Mouse (Mus musculus): ENCODE measurements around the gene Praf2. TPM values are rescaled to one million over a fixed set of nuclear protein-coding genes. Genes with fewer than 3 reads are reported as not detected.

Praf2 gene
- total RNA-seq, 4 experiments from 2014 or later, result 93.3 to 107 (median 103) TPM

GRCm38 (mm10) chrX:7778450-7779244 lies 50.4 kb downstream of the Praf2 start:
- no peak for DNase-seq (ENCODE audit: low spot score in 2 of 2)

- DNase-seq (ENCODE audit: low spot score in 2 of 2), result no peak
These were observed 51.1 kb downstream of the Praf2 start for GRCm38 (mm10) chrX:7779294-7779693.

Other genes with a start within 250 kb of the Praf2 start
- gene Foxp3, start 154.8 kb upstream of the Praf2 start, total RNA-seq (2022), result under 1 TPM in 1 of 4 experiments, not detected in 3; 0.18 TPM
- gene Ppp1r3f, start 154.2 kb upstream of the Praf2 start, total RNA-seq (2022), result 10 to 100 TPM; 21.4 to 30.0 (median 22.8) TPM
- 10 to 100 TPM; 25.5 to 31.1 (median 29.7) TPM for gene Ccdc22, start 122.9 kb upstream of the Praf2 start, total RNA-seq (2022)
- under 1 TPM in 3 of 4 experiments, not detected in 1; 0.07 to 0.14 (median 0.11) TPM for gene Cacna1f, start 121.4 kb upstream of the Praf2 start, total RNA-seq (2022)
- 1,000 to 10,000 TPM; 1,778 to 2,065 (median 1,954) TPM for gene Syp, start 90.0 kb upstream of the Praf2 start, total RNA-seq (2022)
- 1 to 10 TPM; 1.7 to 2.9 (median 2.6) TPM for gene Prickle3, start 71.2 kb upstream of the Praf2 start, total RNA-seq (2022)
- gene Plp2, start 57.0 kb upstream of the Praf2 start, total RNA-seq (2022), result 10 to 100 TPM in 2 of 4 experiments, 1 to 10 TPM in 2; 6.3 to 11.0 (median 10.2) TPM
- under 1 TPM in 3 of 4 experiments, not detected in 1; 0.26 to 0.46 (median 0.26) TPM for gene Magix, start 47.2 kb upstream of the Praf2 start, total RNA-seq (2022)
- gene Gpkow, start 31.3 kb upstream of the Praf2 start, total RNA-seq (2022), result 10 to 100 TPM; 32.9 to 36.4 (median 33.5) TPM
- gene Wdr45, start 14.1 kb upstream of the Praf2 start, total RNA-seq (2022), result 10 to 100 TPM; 59.1 to 71.0 (median 67.8) TPM
- gene Gm45208, start 6.2 kb upstream of the Praf2 start, total RNA-seq (2022), result under 1 TPM in 1 of 4 experiments, not detected in 3; 0.74 TPM
- 10 to 100 TPM; 15.7 to 26.0 (median 17.6) TPM for gene Ccdc120, start 22.5 kb downstream of the Praf2 start, total RNA-seq (2022)
- gene Tfe3, start 34.1 kb downstream of the Praf2 start, total RNA-seq (2022), result 10 to 100 TPM; 34.5 to 36.0 (median 35.1) TPM
- 100 to 1,000 TPM; 106 to 111 (median 107) TPM for gene Gripap1, start 61.3 kb downstream of the Praf2 start, total RNA-seq (2022)
- gene Kcnd1, start 93.8 kb downstream of the Praf2 start, total RNA-seq (2022), result 10 to 100 TPM in 3 of 4 experiments, 1 to 10 TPM in 1; 7.6 to 10.9 (median 10.4) TPM
- gene Otud5, start 112.9 kb downstream of the Praf2 start, total RNA-seq (2022), result 10 to 100 TPM; 76.2 to 84.7 (median 78.7) TPM
- 10 to 100 TPM; 45.5 to 49.9 (median 46.2) TPM for gene Pim2, start 149.8 kb downstream of the Praf2 start, total RNA-seq (2022)
- gene Slc35a2, start 155.6 kb downstream of the Praf2 start, total RNA-seq (2022), result 10 to 100 TPM; 28.2 to 47.5 (median 42.3) TPM
- gene Pqbp1, start 170.8 kb downstream of the Praf2 start, total RNA-seq (2022), result 10 to 100 TPM; 79.2 to 89.9 (median 84.2) TPM
- 10 to 100 TPM; 22.9 to 33.3 (median 29.3) TPM for gene Timm17b, start 170.9 kb downstream of the Praf2 start, total RNA-seq (2022)
- not detected for gene Gm10491, start 179.4 kb downstream of the Praf2 start, total RNA-seq (2022)
- 1 to 10 TPM in 1 of 4 experiments, not detected in 3; 1.4 TPM for gene Gm10490, start 181.1 kb downstream of the Praf2 start, total RNA-seq (2022)
- gene Pcsk1n, start 191.4 kb downstream of the Praf2 start, total RNA-seq (2022), result 100 to 1,000 TPM; 412 to 461 (median 441) TPM
- not detected for gene Eras, start 200.2 kb downstream of the Praf2 start, total RNA-seq (2022)
- 10 to 100 TPM; 45.1 to 52.4 (median 46.9) TPM for gene Hdac6, start 219.4 kb downstream of the Praf2 start, total RNA-seq (2022)
- not detected for gene Gata1, start 249.6 kb downstream of the Praf2 start, total RNA-seq (2022)